Mouse (Mus musculus): ENCODE data around the gene Cdc42se2.

The Cdc42se2 gene

GRCm38 (mm10) chr11:54754301-54755147, 33.0 kb downstream of the Cdc42se2 start:
- DNase-seq (ENCODE audit: low read depth, low spot score) = no peak

GRCm38 (mm10) chr11:54751502-54751901, 36.0 kb downstream of the Cdc42se2 start:
- no peak for DNase-seq (ENCODE audit: low read depth, low spot score)

GRCm38 (mm10) chr11:54748891-54749290, 38.6 kb downstream of the Cdc42se2 start:
- DNase-seq (ENCODE audit: low read depth, low spot score) = no peak

DNA sequence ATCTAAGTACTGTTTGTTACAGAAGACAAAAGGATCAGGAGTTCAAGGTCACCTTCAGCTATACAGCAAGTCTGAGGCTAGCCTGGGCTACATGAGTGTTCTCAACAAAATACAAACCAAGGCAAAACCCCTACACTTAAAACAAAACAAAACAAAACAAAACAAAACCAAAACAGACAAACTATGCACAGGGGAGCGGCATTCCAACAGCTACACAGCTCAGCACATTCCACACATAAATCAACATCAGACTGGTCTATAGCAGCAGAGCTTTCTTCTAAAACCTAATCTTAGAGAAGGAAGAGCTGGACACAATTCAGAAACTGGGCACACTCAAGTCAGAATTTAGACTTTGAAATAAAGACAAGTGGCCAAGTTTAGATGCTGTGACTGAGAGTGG, 43.2 kb downstream of the Cdc42se2 start:
- no peak for DNase-seq (ENCODE audit: low read depth, low spot score)

DNA sequence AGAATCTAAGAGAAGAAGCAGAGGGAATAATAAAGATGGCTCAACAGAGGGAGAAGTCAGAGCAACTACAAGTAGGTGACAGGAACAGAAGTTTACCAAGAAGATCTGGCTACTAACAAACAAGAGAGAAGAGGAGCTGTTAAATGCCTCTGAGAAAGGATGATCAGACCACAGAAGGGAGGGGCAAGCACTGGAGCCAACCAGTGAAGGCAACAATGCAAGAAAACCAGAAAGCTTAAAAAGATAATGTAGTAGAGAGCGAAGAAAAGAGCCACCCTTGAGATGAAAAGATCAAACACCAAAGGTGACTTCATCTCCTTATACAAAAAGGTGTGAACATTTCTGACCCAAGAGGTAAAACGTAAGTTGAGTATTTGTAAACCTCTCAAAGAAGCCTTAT, 46.1 kb downstream of the Cdc42se2 start:
- DNase-seq (ENCODE audit: low read depth, low spot score) = no peak

DNA sequence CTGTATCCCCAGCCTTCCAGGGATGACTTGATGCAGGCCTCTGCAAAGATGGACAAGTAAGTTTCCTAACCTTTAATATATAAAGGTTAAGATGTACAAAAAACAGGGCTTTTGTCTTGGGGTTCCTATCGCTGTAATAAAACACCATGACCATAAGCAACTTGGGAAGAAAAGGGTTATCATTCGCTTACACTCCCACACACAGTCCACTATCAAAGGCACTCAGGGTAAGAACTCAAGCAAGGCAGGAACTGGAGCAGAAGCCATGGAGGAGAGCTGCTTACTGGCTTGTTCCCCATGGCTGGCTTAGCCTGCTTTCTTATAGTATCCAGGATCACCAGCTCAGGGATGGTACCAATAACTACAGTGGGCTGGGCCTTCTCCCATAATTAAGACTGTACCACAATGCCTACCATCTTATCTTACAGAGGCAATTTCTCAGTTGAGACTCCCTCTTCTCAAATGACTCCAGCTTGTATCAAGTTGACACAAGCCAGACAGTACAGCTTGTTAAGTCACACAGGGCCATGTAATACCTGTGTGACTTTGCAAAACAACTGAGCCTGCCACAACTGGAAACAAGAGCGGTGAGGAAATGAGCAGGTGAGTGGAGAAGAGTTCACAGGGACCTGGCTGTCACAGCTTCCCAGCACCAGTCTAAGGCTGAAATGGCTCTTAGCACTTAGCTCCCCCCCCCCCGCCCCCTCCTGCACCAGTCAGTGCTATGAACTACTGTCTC, 48.3 kb downstream of the Cdc42se2 start:
- no peak for DNase-seq (ENCODE audit: low read depth, low spot score)

DNA sequence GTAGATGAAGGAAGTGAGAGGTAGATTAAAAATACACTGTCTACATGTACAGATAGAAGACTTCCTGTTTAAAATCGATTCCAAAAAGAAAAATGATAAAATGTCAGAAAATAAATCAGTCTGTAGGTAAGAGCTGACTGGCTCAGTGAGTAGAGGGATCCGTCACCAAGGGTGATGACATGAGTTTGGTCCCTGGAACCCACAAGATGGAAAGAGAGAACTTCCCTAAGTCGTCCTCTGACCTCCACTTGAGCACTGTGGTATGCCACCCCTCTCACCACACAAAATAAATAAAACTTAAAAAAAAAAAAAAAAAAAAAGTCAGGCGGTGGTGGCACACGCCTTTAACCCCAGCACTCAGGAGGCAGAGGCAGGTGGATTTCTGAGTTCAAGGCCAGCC, 50.6 kb downstream of the Cdc42se2 start:
- no peak for DNase-seq (ENCODE audit: low read depth, low spot score)

GRCm38 (mm10) chr11:54735114-54735513, 52.4 kb downstream of the Cdc42se2 start:
- DNase-seq (ENCODE audit: low read depth, low spot score) = no peak

- DNase-seq (ENCODE audit: low read depth, low spot score) = no peak
Observed at GRCm38 (mm10) chr11:54733546-54733945, 53.9 kb downstream of the Cdc42se2 start.

DNA sequence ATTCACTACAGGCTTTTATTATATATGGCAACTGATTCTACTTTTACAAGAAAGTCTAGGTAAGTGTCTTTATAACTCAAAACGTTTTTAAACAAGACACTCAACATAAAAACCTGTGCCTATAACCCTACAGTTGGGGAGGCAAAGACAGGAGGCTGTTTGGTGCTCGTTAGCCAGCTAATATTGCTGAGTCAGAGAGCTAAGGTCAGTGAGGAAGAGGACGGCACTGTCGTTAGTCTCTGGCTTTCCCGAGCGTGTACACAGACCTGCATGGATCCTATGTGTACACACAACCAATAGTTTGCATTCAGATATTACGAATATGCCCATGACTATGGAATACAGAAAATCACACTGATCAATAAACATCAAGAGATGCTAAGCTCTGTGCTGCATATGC, 56.1 kb downstream of the Cdc42se2 start:
- no peak for DNase-seq (ENCODE audit: low read depth, low spot score)

GRCm38 (mm10) chr11:54730931-54731330, 56.5 kb downstream of the Cdc42se2 start:
- DNase-seq (ENCODE audit: low read depth, low spot score) = no peak

GRCm38 (mm10) chr11:54729311-54729710, 58.2 kb downstream of the Cdc42se2 start:
- no peak for DNase-seq (ENCODE audit: low read depth, low spot score)

GRCm38 (mm10) chr11:54728371-54728770, 59.1 kb downstream of the Cdc42se2 start:
- no peak for DNase-seq (ENCODE audit: low read depth, low spot score)

DNA sequence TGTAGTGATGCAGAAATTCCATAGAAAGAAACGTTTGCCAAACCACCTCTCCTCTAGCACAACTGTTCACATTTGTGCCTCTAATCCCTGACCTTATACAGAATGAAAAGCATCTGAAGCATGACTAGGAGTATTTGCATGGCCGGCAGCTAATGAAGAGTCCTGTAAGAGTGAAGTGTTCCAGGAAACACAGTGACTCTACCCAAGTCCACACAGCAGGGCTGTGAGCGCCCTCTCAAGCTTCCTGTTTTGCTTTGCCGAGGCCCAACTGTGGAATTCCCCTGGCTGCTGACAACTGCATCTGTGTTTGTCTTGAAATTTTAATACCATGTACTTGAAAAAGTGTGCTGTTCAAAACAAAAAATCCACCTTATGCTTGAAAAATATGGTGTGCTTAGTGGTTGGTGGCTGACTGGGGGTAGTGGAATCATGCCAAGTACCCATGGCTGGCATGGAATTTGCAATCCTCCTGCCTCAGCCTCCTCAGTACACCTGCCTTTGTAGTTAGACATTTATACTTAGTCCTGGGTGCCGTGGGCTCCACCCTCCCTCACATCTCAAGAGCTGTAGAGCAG, 60.1 kb downstream of the Cdc42se2 start:
- DNase-seq (ENCODE audit: low read depth, low spot score) = no peak

- DNase-seq (ENCODE audit: low read depth, low spot score) = no peak
Observed at GRCm38 (mm10) chr11:54726571-54727062, 60.9 kb downstream of the Cdc42se2 start.

DNA sequence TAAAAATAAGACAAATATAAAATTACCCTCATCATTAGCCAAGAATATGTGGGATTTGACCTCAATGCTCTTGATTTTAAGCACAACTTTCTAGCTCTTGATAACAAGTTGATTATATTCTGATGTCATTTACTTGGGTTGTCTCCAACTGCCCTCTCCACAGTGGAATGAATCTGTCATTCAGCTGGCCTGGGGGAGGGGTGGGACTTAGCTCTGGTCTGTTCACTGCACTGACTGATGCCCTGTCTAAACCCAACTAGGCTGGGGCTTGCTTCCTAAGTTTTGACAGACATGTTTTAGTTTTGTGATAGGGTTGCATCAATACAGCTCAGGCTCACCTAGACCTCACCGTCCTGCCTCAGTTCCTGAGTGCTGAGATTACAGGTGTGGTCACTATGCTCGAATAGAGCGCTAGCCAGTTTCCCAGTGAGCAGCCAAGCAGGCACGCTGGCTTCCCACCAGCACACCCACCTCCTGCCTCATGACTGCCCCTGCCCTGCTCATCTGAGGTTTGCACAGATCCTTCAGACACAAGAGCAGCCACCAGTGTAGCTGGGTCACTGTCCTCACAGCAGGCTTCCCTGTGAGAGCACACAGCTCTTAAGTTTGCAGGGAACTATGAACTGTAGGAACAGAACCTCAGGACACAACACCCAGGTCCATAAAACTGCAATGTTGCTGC, 63.0 kb downstream of the Cdc42se2 start:
- DNase-seq (ENCODE audit: low read depth, low spot score) = no peak

DNA sequence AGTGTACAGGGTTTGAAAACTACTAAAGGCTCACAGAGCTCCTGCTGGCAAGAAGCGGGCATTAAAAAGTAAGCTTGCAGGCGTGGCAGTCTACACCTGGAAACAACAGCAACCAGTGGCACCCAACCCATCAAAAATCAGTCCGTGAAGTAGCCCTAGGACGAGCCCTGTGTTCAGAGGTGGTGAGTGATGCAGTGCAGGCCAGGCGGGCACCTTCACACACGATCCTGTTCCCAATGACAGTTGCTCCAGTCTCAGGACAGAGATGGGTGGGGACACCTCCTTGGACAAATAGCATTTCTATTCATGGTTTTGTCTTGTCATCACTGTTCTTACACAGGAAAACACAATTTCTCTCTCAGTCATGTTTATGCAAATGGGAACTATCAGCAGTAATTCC, 65.4 kb downstream of the Cdc42se2 start:
- no peak for DNase-seq (ENCODE audit: low read depth, low spot score)

GRCm38 (mm10) chr11:54718601-54719000, 68.9 kb downstream of the Cdc42se2 start:
- DNase-seq (ENCODE audit: low read depth, low spot score) = no peak

DNA sequence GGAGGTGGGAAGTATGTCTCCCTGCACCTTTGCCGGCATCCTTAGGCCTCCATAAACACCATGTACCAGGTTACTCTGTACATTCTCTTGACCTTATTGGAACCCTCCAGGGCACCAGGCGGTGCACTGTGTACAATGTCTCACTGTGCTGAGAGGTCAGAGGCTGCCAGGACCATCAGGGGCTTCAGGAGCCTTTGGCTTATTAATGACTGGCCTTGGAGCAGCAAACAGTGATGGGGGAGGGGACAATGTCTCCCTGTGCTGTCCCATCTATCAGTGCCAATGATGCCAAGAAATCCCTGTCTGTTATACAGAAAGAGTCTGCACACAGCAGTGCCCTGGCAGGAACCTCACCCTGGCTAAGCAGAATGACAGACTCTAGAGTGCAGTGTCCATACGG, 69.6 kb downstream of the Cdc42se2 start:
- DNase-seq (ENCODE audit: low read depth, low spot score) = no peak

- no peak for DNase-seq (ENCODE audit: low read depth, low spot score)
Observed at GRCm38 (mm10) chr11:54712849-54713248, 74.6 kb downstream of the Cdc42se2 start.

GRCm38 (mm10) chr11:54710512-54711293, 76.8 kb downstream of the Cdc42se2 start:
- DNase-seq (ENCODE audit: low read depth, low spot score) = no peak

Data from c-Kit-negative CD71-positive TER-119-positive erythroid progenitor cells, embryonic 14.5 days (primary cell).